Mouse (Mus musculus) heart, postnatal 0 days (tissue): ENCODE results near the gene Rab36. TPM values are rescaled to one million over a fixed set of nuclear protein-coding genes. Genes with fewer than 3 reads are reported as not detected.

ENCODE experiments used
- ATAC-seq: fragments of 200-750 bp; cut with Nextera tagmentation; 2 replicates; pipeline ENCODE4 v1.8.0; 2017; ENCODE audit warnings: low read depth, moderate number of reproducible peaks, moderate library complexity; ENCODE audit not compliant: insufficient read depth
- DNase-seq: peaks from one replicate; pipeline ENCODE4 v3.0.0-alpha.2; 2016; ENCODE audit warnings: low spot score
- H3K27ac ChIP-seq: fragments of 300-500 bp; sonication (generic); 2 replicates; pipeline ENCODE4 v1.5.1; 2014; ENCODE audit warnings: low read depth, mild to moderate bottlenecking
- H3K27me3 ChIP-seq: fragments of 300-500 bp; sonication (generic); 2 replicates; pipeline ENCODE4 v1.6.1; 2014; ENCODE audit warnings: low read length, mixed read lengths; ENCODE audit not compliant: control insufficient read depth, insufficient read depth
- H3K36me3 ChIP-seq: fragments of 300-500 bp; sonication (generic); replicated peaks from 2 replicates; pipeline ENCODE4 v1.6.1; 2014; ENCODE audit warnings: low read length, mixed read lengths; ENCODE audit not compliant: control insufficient read depth, insufficient read depth
- H3K4me1 ChIP-seq: fragments of 300-500 bp; sonication (generic); 2 replicates; pipeline ENCODE4 v1.6.1; 2014; ENCODE audit warnings: antibody characterized with exemption; ENCODE audit not compliant: control insufficient read depth, insufficient read depth
- H3K4me2 ChIP-seq: fragments of 300-500 bp; sonication (generic); 2 replicates; pipeline ENCODE4 v1.6.1; 2014; ENCODE audit warnings: low read depth, mild to moderate bottlenecking, low read length, moderate library complexity
- H3K4me3 ChIP-seq: fragments of 300-500 bp; sonication (generic); 2 replicates; pipeline ENCODE4 v1.5.1; 2014; ENCODE audit warnings: low read depth, low read length
- H3K9ac ChIP-seq: fragments of 300-500 bp; sonication (generic); replicated peaks from 2 replicates; pipeline ENCODE4 v1.6.1; 2014; ENCODE audit warnings: low read depth, low read length, mixed read lengths
- H3K9me3 ChIP-seq: fragments of 300-500 bp; sonication (generic); replicated peaks from 2 replicates; pipeline ENCODE4 v1.6.1; 2016; ENCODE audit warnings: low read length; ENCODE audit not compliant: control insufficient read depth
- CTCF ChIP-seq: IDR thresholded peaks from 2 replicates; pipeline ENCODE4 v1.5.1; 2016; ENCODE audit warnings: antibody characterized with exemption, control low read depth, low read depth
- EP300 ChIP-seq: IDR thresholded peaks from 2 replicates; pipeline ENCODE4 v1.6.1; 2016; ENCODE audit warnings: antibody characterized with exemption, low read depth
- WGBS: fragments of 180-500 bp; shearing (Covaris S2); extraction: QIAGEN DNeasy Blood & Tissue Kit; methylation state at CpG from one replicate; pipeline ENCODE4 v1.1.7; 2014; 5-methylcytosine and 5-hydroxymethylcytosine counted together
- polyA plus RNA-seq: library from polyadenylated mRNA; unstranded; fragments of >200 nt; fragmentation: Nextera tagmentation; extraction: Ambion mirVana; gene quantifications from 2 replicates; pipeline ENCODE4 v1.2.1, GENCODE M21; 2015
- total RNA-seq: library from RNA; depleted of rRNA; stranded (reverse); fragments of >200 nt; gene quantifications from 2 replicates; pipeline ENCODE4 v1.2.3, GENCODE M21; 2014; ENCODE audit warnings: low replicate concordance

Rab36 gene
- total and polyA plus RNA-seq, 2 experiments from 2014 or later: 1.4 to 1.5 TPM

- no peak overlapping the region for H3K4me3 ChIP-seq
- 0 out of 2 replicates have a peak, but pooled peaks cover 4% of the 10 kb centered on the region for H3K27me3 ChIP-seq
- 31% methylated on average over 7 of the region's 7 CpGs for WGBS
- H3K36me3 ChIP-seq: no peaks in the 10 kb centered on the region
- no peaks in the 10 kb centered on the region for H3K9me3 ChIP-seq
- no peaks in the 10 kb centered on the region for H3K4me1 ChIP-seq
- no peak for TF ChIP-seq CTCF
- TF ChIP-seq EP300: no peak
- H3K9ac ChIP-seq: no peak overlapping the region
- H3K27ac ChIP-seq: no peak overlapping the region
- no peak for DNase-seq
- ATAC-seq: peak; percentile 30; the same call in 1 of the 2 replicates
- no peak overlapping the region for H3K4me2 ChIP-seq
These were observed 7.6 kb downstream of the Rab36 start for GRCm38 (mm10) chr10:75044459-75044858.

GRCm38 (mm10) chr10:75045831-75046230 lies 9.0 kb downstream of the Rab36 start:
- Histone ChIP-seq H3K4me3 (no peak overlapping the region), H3K36me3 (no peaks in the 10 kb centered on the region), H3K4me1 (no peaks in the 10 kb centered on the region), H3K27me3 (peaks cover 10% of the 10 kb centered on the region; the same call in 1 of the 2 replicates), H3K9ac (no peak overlapping the region), H3K4me2 (no peak overlapping the region), H3K9me3 (no peaks in the 10 kb centered on the region), H3K27ac (no peak overlapping the region)
- WGBS: 89% methylated on average over 15 of the region's 15 CpGs
- no peak for TF ChIP-seq EP300
- TF ChIP-seq CTCF: no peak
- no peak for DNase-seq
- no peak for ATAC-seq

- peaks cover 36% of the 10 kb centered on the region for H3K27me3 ChIP-seq
- no peak for TF ChIP-seq CTCF
- no peak for TF ChIP-seq EP300
- ATAC-seq: no peak
- no peak overlapping the region for H3K4me3 ChIP-seq
- H3K9ac ChIP-seq: no peak overlapping the region
- DNase-seq: no peak
- no peaks in the 10 kb centered on the region for H3K9me3 ChIP-seq
- H3K36me3 ChIP-seq: no peaks in the 10 kb centered on the region
- WGBS: 84% methylated on average over 7 of the region's 7 CpGs
- H3K4me2 ChIP-seq: no peak overlapping the region
- no peak overlapping the region for H3K27ac ChIP-seq
- H3K4me1 ChIP-seq: 0 out of 2 replicates have a peak, but pooled peaks cover 1% of the 10 kb centered on the region
These were observed 11.9 kb downstream of the Rab36 start for GRCm38 (mm10) chr10:75048711-75049110.

- H3K4me3 ChIP-seq: no peak overlapping the region
- no peak overlapping the region for H3K4me2 ChIP-seq
- peaks cover 46% of the 10 kb centered on the region for H3K27me3 ChIP-seq
- DNase-seq (no peak), ATAC-seq (no peak)
- TF ChIP-seq CTCF (no peak), EP300 (no peak)
- no peaks in the 10 kb centered on the region for H3K36me3 ChIP-seq
- H3K4me1 ChIP-seq: peaks cover 8% of the 10 kb centered on the region; the same call in 1 of the 2 replicates
- H3K9ac ChIP-seq: no peak overlapping the region
- no peak overlapping the region for H3K27ac ChIP-seq
- H3K9me3 ChIP-seq: no peaks in the 10 kb centered on the region
- 86% methylated on average over 21 of the region's 21 CpGs for WGBS
These were observed 14.7 kb downstream of the Rab36 start for GRCm38 (mm10) chr10:75051364-75052074.

GRCm38 (mm10) chr10:75052902-75053301 lies 16.0 kb downstream of the Rab36 start:
- ATAC-seq: no peak
- H3K9me3 ChIP-seq: no peaks in the 10 kb centered on the region
- no peak overlapping the region for H3K4me3 ChIP-seq
- no peaks in the 10 kb centered on the region for H3K36me3 ChIP-seq
- TF ChIP-seq EP300 (no peak), CTCF (no peak)
- no peak overlapping the region for H3K27ac ChIP-seq
- DNase-seq: no peak
- no peak overlapping the region for H3K4me2 ChIP-seq
- H3K9ac ChIP-seq: no peak overlapping the region
- 82% methylated on average over 8 of the region's 8 CpGs for WGBS
- H3K27me3 ChIP-seq: peaks cover 60% of the 10 kb centered on the region
- peaks cover 8% of the 10 kb centered on the region; the same call in 1 of the 2 replicates for H3K4me1 ChIP-seq
